Mouse (Mus musculus) ES-Bruce4 (cell line): ENCODE results near the gene Rccd1.

Experiments used
- CTCF ChIP-seq: IDR thresholded peaks from one replicate; pipeline ENCODE4 v1.8.1; 2011; ENCODE audit warnings: low read depth, low read length
- EP300 ChIP-seq: IDR thresholded peaks from 2 replicates; pipeline ENCODE4 v1.6.1; 2011; ENCODE audit warnings: low read depth, low read length; ENCODE audit not compliant: insufficient read depth

DNA sequence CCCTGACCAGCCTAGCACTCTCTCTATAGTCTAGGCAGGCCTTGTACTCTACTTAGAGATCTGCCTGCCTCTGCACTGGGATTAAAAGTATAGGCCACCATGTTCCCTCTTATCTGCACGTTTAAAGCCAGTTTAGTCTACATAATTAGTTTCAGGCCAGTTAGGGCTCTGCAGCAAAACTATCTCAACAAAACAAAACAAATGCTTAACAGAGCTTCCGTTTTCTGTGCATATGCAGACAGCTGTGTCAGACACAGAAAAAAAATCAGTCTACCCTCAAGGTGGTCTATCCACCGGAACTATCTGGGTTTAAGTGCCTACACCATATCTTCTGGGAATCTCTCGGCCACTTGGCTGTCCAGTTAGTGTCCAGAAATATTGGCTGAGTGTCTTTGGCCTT, 49.1 kb upstream of the Rccd1 start:
- TF ChIP-seq CTCF (no peak), EP300 (no peak)
